Mouse (Mus musculus): ENCODE measurements around the gene Vps26a.

- no peak for TF ChIP-seq CTCF (IDR thresholded peaks at IDR 0.05; ENCODE audit: borderline replicate concordance, extremely low read depth, insufficient read depth, insufficient read length)
- TF ChIP-seq POLR2A (IDR thresholded peaks at IDR 0.05; ENCODE audit: borderline replicate concordance, extremely low read depth, insufficient read depth, insufficient read length, poor library complexity, severe bottlenecking) = peak; percentile 57; the same call in 1 of the 2 replicates
These were observed 37.0 kb downstream of the Vps26a start, which contains the start of the genes 4930507D05Rik and Supv3l1 for GRCm38 (mm10) chr10:62449364-62450279.

Data from brain, embryonic 14.5 days (tissue).